Mouse (Mus musculus) megakaryocyte progenitor cell, adult 5-6 weeks (primary cell): ENCODE measurements at regions not wholly inside any gene's neighbourhood (a gene's known extent, or its start where the extent isn't known, plus 50 kb on each side); places are given as distances from the start of the nearest gene placed in this dataset.
A peak's percentile ranks its signal among the peaks of the same experiment; 100 is the strongest.

Experiments
- ATAC-seq: replicated peaks from 2 replicates; pipeline ENCODE4 v1.8.0; 2016; ENCODE audit warnings: mild to moderate bottlenecking, moderate TSS enrichment, inconsistent platforms; ENCODE audit not compliant: poor library complexity

- ATAC-seq = no peak
These were observed 268.5 kb downstream of the Dio2 start for GRCm38 (mm10) chr12:90469754-90470153.

GRCm38 (mm10) chr12:90460121-90460520 is 278.1 kb downstream of the Dio2 start:
- no peak for ATAC-seq

GRCm38 (mm10) chr12:90440672-90441071 is 297.6 kb downstream of the Dio2 start:
- no peak for ATAC-seq

GRCm38 (mm10) chr12:90425276-90426063 is 312.8 kb downstream of the Dio2 start:
- ATAC-seq = no peak

- no peak for ATAC-seq
These were observed 320.5 kb downstream of the Dio2 start for GRCm38 (mm10) chr12:90417590-90418221.

- ATAC-seq = no peak
These were observed 329.5 kb downstream of the Dio2 start for GRCm38 (mm10) chr12:90408716-90409115.

- ATAC-seq = 0 out of 2 replicates have a peak, but pooled peaks have one; percentile 42
These were observed 339.7 kb downstream of the Dio2 start for GRCm38 (mm10) chr12:90398564-90398963.
